Mouse (Mus musculus): ENCODE measurements around the gene Tmem158. TPM values are rescaled to one million over a fixed set of nuclear protein-coding genes. Genes with fewer than 3 reads are reported as not detected.

The Tmem158 gene
- total and polyA plus RNA-seq, 2 experiments from 2014 or later, result 8.9 to 34.3 TPM

DNA sequence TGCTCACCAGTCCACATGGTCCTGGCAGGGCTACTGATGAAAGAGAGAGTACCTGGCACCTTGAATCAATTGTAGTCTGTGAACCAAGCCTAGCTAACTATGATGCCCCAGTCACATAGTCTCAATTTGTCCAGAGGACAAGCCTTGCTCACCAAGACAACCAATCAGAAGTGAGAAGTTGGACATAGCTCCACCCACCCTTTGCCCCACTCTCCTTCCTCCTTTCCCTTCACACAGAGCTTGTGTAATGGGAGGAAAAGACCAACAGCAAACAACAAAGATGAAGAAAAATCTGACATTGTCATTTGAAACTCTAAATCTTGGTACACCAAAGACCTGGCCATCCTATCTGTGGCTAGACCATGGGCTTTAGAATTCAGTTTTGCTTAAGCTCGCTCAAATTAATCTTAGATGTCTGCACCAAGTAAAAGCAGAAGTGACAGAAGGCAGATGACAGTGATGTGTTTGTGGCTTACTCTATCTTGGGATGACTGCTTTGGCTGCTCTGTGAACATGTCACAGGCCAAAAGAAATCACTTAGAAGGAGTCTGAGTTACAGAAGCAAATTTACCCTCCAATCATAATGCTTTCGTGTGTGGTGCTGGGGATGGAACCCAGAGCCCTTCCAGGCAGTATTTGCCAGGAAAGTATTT lies 9.5 kb upstream of the Tmem158 start:
- Histone ChIP-seq H3K4me1 (ENCODE audit: control insufficient read depth, insufficient read depth) (no peaks in the 10 kb centered on the region), H3K36me3 (replicated peaks; ENCODE audit: control insufficient read depth, insufficient read depth, low read length) (no peaks in the 10 kb centered on the region), H3K9ac (replicated peaks; ENCODE audit: low read depth, low read length) (no peak overlapping the region), H3K9me3 (replicated peaks; ENCODE audit: control insufficient read depth, low read length) (no peaks in the 10 kb centered on the region), H3K4me2 (ENCODE audit: low read depth, low read length) (no peak overlapping the region), H3K4me3 (ENCODE audit: low read depth, low read length) (no peak overlapping the region), H3K27ac (ENCODE audit: low read depth) (no peak overlapping the region), H3K27me3 (ENCODE audit: control insufficient read depth, insufficient read depth, low read length) (no peaks in the 10 kb centered on the region)
- ATAC-seq (ENCODE audit: insufficient read depth, low read depth) (no peak), DNase-seq (ENCODE audit: low spot score) (no peak)
- TF ChIP-seq CTCF (IDR thresholded peaks at IDR 0.05; ENCODE audit: low read depth) (no peak), EP300 (IDR thresholded peaks at IDR 0.05; ENCODE audit: low read depth) (no peak)
- WGBS, result 73% methylated on average over 2 of the region's 2 CpGs

DNA sequence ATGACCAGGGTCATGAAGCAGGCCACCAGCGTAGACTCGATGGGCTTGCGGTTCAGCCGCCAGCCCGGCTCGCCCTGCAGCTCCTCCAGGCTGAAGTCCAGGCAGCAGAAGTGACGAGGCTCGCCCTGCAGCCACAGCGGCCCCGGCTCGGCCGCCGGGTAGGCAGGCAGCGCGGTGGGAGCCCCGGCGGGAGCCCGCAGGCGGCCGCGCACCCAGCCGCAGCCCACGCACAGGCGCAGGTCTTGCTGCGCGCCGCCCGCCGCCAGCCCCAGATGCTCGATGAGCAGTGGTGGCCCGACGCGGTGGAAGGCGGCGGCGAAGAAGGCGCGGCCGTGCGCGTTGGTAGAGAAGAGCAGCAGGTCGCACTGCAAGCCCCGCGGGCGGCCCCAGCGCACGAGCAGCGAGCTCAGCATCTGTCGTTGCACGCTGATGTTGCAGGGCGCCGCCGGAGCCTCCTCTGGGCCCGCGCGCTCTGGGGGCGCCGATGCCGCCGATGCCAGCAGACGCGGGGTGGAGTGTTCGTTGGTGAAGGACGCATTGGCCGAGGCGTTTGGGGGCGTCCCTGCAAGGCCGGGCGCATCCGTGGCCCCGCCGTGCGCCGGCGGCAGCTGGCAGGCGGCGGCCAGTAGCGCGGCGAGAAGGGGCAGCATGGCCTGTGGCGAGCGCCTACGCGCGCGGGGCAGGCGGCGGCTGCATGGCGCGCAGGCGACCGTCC lies 511 bp downstream of the Tmem158 start:
- ATAC-seq (ENCODE audit: insufficient read depth, low read depth) (peak; percentile 87), DNase-seq (ENCODE audit: low spot score) (peak; percentile 7)
- H3K36me3 ChIP-seq (replicated peaks; ENCODE audit: control insufficient read depth, insufficient read depth, low read length), result no peaks in the 10 kb centered on the region
- H3K27me3 ChIP-seq (ENCODE audit: control insufficient read depth, insufficient read depth, low read length), result peaks cover 23% of the 10 kb centered on the region
- no peaks in the 10 kb centered on the region for H3K9me3 ChIP-seq (replicated peaks; ENCODE audit: control insufficient read depth, low read length)
- peak overlapping the region; percentile 66 for H3K4me3 ChIP-seq (ENCODE audit: low read depth, low read length)
- WGBS, result under 1% methylated on average over 78 of the region's 92 CpGs
- TF ChIP-seq CTCF (IDR thresholded peaks at IDR 0.05; ENCODE audit: low read depth) (no peak), EP300 (IDR thresholded peaks at IDR 0.05; ENCODE audit: low read depth) (no peak)
- H3K4me1 ChIP-seq (ENCODE audit: control insufficient read depth, insufficient read depth), result peaks cover 4% of the 10 kb centered on the region; the same call in 1 of the 2 replicates
- no peak overlapping the region for H3K27ac ChIP-seq (ENCODE audit: low read depth)
- peak overlapping the region; percentile 90 for H3K4me2 ChIP-seq (ENCODE audit: low read depth, low read length)
- H3K9ac ChIP-seq (replicated peaks; ENCODE audit: low read depth, low read length), result peak overlapping the region; percentile 49

DNA sequence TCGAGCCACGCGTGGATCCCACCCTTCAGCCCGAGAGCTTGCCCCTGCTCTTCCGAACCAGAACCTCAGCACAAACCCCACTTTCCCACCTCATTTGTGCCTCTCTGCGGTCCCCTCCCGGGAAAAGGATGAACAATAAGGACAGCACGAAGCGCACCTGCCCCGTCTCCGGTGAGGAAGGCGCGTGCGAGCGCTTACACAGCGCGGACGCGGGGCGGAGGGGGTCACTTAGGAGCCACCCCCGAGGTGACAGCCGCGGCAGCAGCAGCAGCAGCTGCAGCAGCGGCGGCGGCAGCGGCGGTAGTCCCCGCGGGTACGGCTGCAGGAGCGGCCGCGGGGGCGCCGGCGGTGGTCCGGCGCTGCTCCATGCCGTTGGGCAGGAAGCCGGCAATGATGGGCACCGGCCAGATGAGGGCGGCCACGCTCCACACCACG lies 1.1 kb downstream of the Tmem158 start:
- Histone ChIP-seq H3K9me3 (replicated peaks; ENCODE audit: control insufficient read depth, low read length) (no peaks in the 10 kb centered on the region), H3K36me3 (replicated peaks; ENCODE audit: control insufficient read depth, insufficient read depth, low read length) (no peaks in the 10 kb centered on the region), H3K4me3 (ENCODE audit: low read depth, low read length) (peak overlapping the region; percentile 66), H3K4me1 (ENCODE audit: control insufficient read depth, insufficient read depth) (peaks cover 4% of the 10 kb centered on the region; the same call in 1 of the 2 replicates), H3K4me2 (ENCODE audit: low read depth, low read length) (peak overlapping the region; percentile 90), H3K27me3 (ENCODE audit: control insufficient read depth, insufficient read depth, low read length) (peaks cover 20% of the 10 kb centered on the region), H3K27ac (ENCODE audit: low read depth) (no peak overlapping the region), H3K9ac (replicated peaks; ENCODE audit: low read depth, low read length) (peak overlapping the region; percentile 49)
- WGBS, result 2% methylated on average over 42 of the region's 45 CpGs
- DNase-seq (ENCODE audit: low spot score) (peak; percentile 64), ATAC-seq (ENCODE audit: insufficient read depth, low read depth) (no peak; the same call in none of the 2 replicates)
- TF ChIP-seq CTCF (IDR thresholded peaks at IDR 0.05; ENCODE audit: low read depth) (peak; percentile 82), EP300 (IDR thresholded peaks at IDR 0.05; ENCODE audit: low read depth) (no peak)

- no peaks in the 10 kb centered on the region for H3K9me3 ChIP-seq (replicated peaks; ENCODE audit: control insufficient read depth, low read length)
- peaks cover 4% of the 10 kb centered on the region; the same call in 1 of the 2 replicates for H3K4me1 ChIP-seq (ENCODE audit: control insufficient read depth, insufficient read depth)
- ATAC-seq (ENCODE audit: insufficient read depth, low read depth), result no peak
- 0 out of 2 replicates have a peak overlapping the region, but pooled peaks have one; percentile 66 for H3K4me3 ChIP-seq (ENCODE audit: low read depth, low read length)
- H3K4me2 ChIP-seq (ENCODE audit: low read depth, low read length), result no peak overlapping the region
- DNase-seq (ENCODE audit: low spot score), result no peak
- 50% methylated on average over 10 of the region's 10 CpGs for WGBS
- TF ChIP-seq EP300 (IDR thresholded peaks at IDR 0.05; ENCODE audit: low read depth) (no peak), CTCF (IDR thresholded peaks at IDR 0.05; ENCODE audit: low read depth) (no peak)
- H3K9ac ChIP-seq (replicated peaks; ENCODE audit: low read depth, low read length), result no peak overlapping the region
- H3K27ac ChIP-seq (ENCODE audit: low read depth), result no peak overlapping the region
- H3K36me3 ChIP-seq (replicated peaks; ENCODE audit: control insufficient read depth, insufficient read depth, low read length), result no peaks in the 10 kb centered on the region
- peaks cover 20% of the 10 kb centered on the region for H3K27me3 ChIP-seq (ENCODE audit: control insufficient read depth, insufficient read depth, low read length)
Measured at GRCm38 (mm10) chr9:123258796-123259195, 1.8 kb downstream of the Tmem158 start.

DNA sequence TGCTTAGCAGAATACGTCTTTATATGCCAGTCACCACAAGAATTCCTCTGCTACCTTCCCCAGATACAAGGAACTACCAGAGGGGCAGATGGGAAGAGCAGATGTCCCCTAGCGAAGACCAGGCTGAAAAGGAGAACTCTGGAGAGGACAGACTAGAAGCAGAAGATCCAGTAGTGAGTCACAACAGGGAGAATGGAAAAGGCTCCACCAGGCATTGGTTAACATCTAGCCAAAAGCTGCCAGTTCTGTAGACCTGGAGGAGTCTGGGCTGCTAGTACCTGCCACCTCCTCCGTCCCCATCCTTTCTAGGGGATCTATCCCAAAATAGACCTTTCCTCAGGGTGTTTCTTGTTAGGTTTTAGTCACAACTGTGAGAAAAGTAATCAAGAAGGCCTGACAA lies 4.8 kb downstream of the Tmem158 start:
- Histone ChIP-seq H3K9ac (replicated peaks; ENCODE audit: low read depth, low read length) (no peak overlapping the region), H3K36me3 (replicated peaks; ENCODE audit: control insufficient read depth, insufficient read depth, low read length) (no peaks in the 10 kb centered on the region), H3K4me3 (ENCODE audit: low read depth, low read length) (no peak overlapping the region), H3K9me3 (replicated peaks; ENCODE audit: control insufficient read depth, low read length) (no peaks in the 10 kb centered on the region), H3K27me3 (ENCODE audit: control insufficient read depth, insufficient read depth, low read length) (peaks cover 20% of the 10 kb centered on the region), H3K27ac (ENCODE audit: low read depth) (no peak overlapping the region), H3K4me2 (ENCODE audit: low read depth, low read length) (no peak overlapping the region), H3K4me1 (ENCODE audit: control insufficient read depth, insufficient read depth) (peaks cover 4% of the 10 kb centered on the region; the same call in 1 of the 2 replicates)
- WGBS, result 77% methylated on average over 3 of the region's 3 CpGs
- ATAC-seq (ENCODE audit: insufficient read depth, low read depth), result no peak
- DNase-seq (ENCODE audit: low spot score), result no peak
- TF ChIP-seq EP300 (IDR thresholded peaks at IDR 0.05; ENCODE audit: low read depth) (no peak), CTCF (IDR thresholded peaks at IDR 0.05; ENCODE audit: low read depth) (no peak)
